Mouse (Mus musculus): ENCODE results near the gene Ccnjl. TPM values are rescaled to one million over a fixed set of nuclear protein-coding genes. Genes with fewer than 3 reads are reported as not detected.

Gene Ccnjl
- polyA plus RNA-seq (2015; fragmentation: Nextera tagmentation; extraction: Ambion mirVana): 6.4 and 8.5 TPM in 2 replicates

DNA sequence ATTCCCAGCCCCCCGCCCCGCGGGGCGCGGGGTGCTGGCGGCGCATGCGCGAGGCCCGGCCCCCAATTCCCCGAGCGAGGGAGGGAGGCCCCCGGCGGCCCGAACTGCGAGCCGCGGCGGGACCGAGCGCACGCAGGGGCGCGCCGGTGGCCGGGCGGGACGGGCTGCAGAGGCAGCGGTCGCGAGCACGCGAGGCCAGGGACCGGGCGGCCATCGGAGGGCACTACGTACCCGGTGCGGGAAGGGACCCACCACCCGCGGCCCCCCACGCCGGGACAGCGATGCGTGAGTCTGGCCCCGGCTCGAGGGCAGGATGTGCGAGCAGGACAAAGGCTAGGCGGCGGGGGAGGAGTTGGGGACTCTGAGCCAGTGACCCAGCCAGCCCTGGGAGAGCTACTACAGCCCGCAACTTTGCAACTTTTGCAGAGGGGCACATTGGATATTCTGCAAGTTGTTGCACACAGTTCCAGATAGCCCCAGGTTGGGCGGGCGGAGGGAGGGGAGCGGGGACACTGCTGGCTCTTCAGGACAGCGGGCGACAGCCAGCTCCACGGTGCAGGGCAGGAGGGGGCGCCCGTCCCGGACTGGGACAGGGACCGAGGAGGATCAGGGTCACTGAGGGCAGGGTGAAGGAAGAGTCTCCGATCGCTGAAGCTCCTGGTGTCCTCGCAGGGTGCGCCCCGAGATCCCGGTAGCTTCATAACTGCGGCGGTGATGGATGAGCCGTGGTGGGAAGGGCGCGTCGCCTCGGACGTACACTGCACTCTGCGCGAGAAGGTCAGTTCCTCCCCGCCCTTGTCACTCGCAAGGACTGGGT lies at the start of gene Ccnjl:
Ccnjl (plus strand) TSS at position 102 of the 817 bp plus-strand sequence.
- DNase-seq (ENCODE audit: low spot score): peak; percentile 85

DNA sequence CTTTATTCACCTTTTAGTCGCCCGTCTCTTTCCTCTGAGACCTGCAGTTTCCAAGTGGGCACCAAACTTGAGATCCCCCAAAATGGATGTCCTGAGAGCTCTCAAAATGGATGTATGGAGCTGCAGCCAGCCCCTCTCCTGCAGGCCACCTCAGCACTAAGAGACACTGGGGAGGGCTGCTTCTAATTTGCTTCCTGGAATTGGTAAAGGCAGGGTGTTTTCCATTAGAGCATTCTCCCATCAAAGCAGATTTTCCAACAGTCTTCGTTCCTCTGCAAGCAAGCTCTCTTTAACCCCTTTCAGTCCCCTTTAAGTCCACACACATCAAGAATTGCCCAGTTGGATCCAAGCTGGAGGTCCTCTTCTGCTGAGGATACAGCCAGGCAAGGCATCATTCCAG lies 49.2 kb upstream of the Ccnjl start:
- no peak for DNase-seq (ENCODE audit: low spot score)

DNA sequence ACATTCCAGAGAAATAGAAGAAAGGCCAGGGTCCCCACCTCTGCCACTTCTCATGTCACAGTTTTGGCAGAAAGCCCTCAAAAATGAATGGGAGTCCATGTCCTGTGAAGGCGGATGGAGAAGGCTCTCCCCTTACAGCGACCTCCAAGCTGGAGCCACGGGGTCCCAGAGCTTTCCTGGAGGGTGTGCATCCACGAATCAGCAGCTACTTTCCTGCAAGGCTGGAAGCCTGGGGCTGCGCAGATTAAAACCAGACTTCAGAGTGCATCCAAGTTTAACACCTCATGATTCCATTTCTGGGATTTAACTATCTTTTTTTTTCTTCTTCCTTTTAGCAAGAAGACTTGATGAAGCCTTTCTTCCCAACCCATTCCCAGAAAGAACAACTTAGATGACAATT lies 48.0 kb upstream of the Ccnjl start:
- DNase-seq (ENCODE audit: low spot score): no peak

DNA sequence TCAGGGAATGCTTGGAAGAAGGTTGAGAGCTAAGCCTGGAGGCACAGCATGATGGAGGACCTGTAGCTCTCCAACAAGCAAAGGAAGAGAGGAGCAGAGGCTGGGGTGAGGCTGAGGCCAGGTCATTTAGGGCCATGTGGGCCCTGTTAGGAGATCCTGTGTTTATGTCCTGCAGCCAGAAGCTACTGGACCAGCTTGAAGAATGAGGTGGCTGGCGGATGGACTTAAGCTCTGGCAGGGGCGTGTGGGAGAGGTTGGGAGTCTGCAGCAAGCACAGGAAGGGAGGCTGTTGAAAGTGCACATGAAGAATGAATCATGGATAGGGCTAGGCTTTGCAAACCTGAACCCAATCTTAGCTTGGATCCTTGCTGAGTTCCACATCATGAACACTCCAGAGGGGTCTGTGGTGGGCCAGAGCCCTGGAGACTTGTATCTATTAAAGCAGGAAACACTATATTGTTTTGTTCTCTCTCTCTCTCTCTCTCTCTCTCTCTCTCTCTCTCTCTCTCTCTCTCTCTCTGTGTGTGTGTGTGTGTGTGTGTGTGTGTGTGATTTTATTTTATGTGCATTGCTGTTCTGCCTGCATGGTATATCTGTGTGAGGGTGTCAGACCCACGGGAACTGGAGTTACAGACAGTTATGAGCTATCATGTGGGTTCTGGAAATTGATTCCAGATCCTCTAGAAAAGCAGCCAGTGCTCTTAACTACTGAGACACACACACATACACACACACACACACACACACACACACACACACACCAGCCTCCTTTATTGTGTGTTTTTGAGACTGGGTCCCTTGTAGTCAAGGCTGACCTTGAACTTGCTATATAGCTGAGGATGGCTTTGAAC lies 46.7 kb upstream of the Ccnjl start:
- DNase-seq (ENCODE audit: low spot score): no peak

DNA sequence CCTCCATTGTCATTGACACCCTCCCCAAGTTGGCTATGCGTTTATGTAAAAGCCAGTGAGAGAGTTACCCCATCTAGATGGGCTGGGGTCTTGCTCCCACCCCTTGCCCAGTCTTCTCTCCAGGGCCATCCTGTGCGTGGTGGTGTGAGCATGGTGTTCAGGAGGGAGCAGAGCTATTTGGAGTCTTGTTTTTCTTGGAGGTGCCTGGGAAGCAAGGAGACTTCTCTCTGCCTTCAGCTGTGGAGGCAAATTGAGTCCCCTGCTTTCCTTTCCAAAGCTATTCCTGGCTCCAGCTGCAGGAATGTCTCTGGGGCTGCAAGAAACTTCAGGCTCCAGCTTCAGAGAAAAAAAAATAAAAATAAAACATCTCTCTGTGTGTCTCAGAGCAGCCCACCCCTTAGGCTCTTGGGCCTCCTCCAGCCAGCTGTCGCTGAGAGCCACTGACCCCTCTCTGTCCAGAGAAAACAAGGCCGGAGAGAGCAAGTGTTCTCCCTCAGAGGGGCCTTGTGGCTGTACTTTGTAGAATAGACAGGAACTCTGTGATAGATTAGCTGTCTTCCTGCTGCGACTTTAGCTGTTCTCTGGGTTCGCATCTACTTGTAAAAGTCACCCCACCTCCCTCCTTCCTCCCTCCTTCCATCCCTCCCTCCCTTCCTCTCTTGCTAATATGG lies 45.3 kb upstream of the Ccnjl start:
- DNase-seq (ENCODE audit: low spot score): no peak

DNA sequence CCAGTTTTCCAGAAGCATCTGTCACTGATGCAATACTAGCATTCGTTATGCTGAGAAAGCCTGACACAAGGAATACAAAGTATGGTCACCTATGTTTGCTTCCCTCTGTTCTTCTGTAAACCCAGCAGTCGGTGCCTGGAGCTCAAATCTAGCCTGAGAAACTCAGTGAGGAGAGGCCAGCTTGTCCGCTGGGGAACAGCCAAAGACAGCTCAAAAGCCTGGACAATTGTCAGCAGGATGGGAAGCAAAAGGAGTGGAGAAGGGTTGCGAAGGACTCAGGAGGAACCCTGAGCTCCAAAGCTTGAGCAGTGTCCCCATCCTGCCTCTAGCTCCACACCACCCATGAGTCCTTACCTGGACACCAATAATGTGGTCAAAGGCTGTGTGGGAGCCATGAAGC lies 44.5 kb upstream of the Ccnjl start:
- no peak for DNase-seq (ENCODE audit: low spot score)

DNA sequence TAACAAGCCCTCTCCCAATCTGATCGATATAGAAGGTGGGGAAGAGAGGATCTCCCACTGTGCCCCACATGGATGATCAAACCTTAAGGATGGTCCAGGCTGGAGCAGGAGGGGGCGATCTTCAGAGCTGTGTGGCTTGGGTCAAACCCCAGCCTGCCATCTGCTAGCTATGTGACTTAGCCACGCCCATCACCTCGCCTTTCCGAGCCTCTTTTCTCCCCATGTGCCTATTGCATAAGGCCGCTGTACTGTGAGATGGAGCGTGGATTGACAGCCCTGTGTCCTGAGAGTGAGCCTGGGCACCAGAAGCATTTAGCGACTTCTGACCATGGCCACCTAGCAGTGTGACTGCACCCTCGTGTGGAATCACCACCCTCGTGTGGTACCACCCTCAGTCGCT lies 43.9 kb upstream of the Ccnjl start:
- no peak for DNase-seq (ENCODE audit: low spot score)

DNA sequence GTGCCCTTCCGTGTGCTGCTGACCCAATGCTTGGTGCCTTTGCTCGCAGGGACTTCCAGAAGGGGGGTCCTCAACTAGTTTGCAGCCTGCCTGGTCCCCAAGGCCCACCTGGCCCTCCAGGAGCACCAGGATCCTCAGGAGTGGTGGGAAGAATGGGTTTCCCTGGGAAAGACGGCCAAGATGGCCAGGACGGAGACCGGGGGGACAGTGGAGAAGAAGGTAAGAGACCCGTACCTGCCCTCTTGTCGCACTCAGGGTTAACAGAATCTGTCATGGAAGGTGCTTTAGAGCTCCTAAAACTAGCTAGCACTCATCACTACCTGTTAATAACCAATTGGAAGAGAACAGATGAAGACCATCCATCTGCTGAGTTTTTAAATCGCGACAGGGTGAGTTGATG lies 42.7 kb upstream of the Ccnjl start:
- no peak for DNase-seq (ENCODE audit: low spot score)

DNA sequence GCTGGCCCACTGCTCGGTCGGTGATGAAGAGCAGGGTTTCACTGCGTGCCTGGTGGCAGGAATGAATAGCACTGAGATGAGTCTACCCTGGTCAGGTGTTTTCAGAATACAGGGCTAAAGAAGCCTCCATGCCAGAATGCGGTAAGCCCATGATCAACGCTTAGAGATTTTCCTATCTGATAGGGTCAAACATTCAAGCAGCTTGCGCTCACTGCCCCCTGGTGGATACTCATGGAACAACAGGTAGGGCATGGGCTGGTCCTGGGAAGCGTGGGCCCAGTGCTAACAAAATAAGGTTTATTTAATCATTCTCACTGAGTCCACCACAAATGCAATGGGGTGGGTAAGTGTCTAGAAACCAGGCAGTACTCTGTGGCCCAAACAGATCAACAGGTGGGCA lies 35.9 kb upstream of the Ccnjl start:
- DNase-seq (ENCODE audit: low spot score): peak; percentile 59

DNA sequence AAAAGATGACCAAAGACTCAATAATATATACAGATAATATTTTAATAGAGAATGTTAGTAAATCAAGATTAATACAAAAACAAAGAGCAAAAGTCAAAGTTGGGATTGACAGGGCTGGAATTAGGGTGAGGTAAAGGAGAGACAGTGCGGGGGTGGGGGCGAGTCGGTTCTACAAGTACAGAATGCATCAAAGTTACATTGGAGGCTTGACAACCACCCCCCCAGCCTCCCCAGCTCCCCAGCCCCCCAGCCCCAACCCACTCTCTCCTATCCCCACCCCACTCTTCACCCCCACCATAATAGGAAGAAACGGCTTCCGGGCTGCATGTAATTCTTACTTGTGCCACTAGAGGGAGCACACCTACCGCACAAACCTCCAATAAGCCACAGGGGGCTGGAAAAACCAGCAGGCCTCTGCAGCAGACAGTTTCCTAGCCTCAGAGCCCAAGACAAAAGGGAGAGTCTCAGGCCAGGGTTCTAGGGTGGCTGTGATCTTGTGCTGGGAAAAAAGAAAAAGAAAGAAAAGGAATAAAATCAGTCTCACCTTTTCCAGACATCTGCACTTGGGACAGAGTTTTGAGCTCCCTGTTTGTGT lies 34.7 kb upstream of the Ccnjl start:
- peak; percentile 81 for DNase-seq (ENCODE audit: low spot score)

DNA sequence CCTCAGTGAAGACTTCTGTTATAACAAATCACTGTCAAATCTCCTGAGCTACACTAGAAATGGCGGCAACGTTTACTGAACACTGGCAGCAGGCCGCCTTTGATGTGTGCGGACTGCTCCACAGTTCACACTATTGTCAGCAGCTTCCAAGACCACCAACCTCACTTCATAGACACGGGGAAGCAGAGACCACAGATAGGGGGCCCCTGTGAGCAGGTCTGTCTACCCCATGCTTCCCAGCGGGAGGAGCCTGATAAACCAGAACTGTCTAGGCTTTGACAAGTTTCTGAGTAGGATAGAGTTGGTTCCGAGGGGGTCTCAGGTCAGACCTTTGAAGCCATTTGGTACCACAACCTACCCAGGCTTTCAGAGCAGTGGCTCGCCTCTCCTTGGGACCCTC lies 33.5 kb upstream of the Ccnjl start:
- no peak for DNase-seq (ENCODE audit: low spot score)

DNA sequence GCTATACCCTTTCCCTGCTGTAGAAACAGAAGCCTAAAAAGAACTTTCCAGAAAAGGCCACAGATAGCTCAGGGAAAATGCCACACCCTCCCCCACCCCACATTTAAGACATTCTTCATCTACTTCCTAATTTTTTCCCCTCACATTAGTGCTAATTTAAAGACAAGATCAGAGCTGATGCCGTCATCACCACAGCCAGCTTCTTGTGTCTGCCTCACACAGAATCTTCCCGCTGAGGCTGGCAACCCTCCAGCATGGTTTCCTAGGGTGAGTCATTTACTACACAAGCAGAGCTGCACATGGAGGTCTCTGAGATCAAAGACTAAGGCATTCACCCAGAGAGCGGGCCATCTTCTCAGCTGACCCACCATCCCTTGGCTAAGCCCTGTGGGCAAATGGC lies 33.1 kb upstream of the Ccnjl start:
- no peak for DNase-seq (ENCODE audit: low spot score)

DNA sequence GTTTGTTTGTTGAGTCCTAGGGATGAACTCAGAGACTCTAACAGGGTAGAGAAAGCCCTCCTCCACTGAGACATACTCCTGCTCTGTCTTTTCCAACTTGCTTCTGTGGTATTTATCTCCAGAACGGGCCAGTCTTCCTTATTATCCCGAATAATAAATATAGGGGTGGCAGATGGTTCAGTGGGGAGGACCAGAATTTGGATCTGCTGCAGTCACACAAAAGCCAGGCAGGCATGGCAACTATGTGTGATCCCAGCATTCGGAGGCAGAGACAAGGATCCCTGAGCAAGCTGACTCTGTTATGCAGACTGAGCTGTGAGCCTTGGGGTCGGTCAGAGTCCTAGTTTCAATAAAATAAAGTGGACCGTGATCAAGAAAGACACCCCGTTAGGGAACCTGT lies 27.3 kb upstream of the Ccnjl start:
- no peak for DNase-seq (ENCODE audit: low spot score)

DNA sequence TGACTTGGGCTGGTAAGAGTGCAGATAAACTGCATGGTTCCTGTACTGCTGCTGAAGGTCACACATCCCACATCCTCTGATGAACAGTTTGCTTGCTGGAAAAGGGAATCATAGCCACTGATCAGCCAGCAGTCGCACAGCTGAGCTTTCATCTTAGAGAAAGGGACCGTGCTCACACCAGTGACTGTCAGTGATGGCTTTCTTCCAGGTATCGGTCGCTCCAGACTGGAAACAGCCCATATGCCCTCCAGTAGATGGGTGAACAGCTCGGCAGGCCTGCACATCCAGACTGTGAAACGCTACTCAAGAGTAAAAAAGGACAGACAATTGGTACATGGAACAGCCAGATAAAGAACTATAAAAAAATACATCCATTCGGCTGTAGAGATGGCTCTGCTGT lies 23.4 kb upstream of the Ccnjl start:
- DNase-seq (ENCODE audit: low spot score): no peak

DNA sequence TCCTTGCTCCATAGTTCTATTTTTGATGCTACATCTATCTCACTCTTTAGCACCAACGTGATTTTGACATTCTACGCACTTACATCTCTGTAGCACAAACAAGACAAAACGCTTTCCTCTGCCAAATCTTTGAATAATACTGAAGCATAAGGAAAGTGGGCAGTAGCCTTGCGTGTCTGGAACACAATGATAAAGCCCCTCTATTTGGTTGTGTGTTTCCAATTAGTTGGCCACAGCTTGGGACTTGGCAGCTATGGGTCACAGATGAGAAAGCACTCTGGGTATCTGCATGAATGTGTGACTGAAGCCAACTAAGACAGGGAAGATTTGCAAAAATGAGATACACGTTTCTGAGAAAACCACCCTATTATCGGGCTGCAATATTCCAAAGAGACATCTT lies 20.6 kb upstream of the Ccnjl start:
- DNase-seq (ENCODE audit: low spot score): no peak

DNA sequence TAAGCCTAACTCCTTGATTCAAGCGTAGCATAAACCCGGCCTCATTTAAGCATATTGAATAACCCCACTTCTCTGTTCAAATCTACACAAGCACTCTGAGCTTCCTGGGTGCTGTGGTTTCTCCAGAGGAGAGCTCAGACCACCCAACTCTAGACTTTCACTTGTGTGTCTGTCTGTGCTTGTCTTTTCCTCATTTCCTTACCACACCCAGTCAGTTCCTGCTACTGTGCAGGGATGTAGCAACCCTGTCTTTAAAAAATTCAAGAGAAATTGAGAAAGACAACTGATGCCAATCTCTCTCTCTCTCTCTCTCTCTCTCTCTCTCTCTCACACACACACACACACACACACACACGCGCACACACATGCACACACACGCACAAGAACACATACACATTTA lies 18.7 kb upstream of the Ccnjl start:
- DNase-seq (ENCODE audit: low spot score): no peak

DNA sequence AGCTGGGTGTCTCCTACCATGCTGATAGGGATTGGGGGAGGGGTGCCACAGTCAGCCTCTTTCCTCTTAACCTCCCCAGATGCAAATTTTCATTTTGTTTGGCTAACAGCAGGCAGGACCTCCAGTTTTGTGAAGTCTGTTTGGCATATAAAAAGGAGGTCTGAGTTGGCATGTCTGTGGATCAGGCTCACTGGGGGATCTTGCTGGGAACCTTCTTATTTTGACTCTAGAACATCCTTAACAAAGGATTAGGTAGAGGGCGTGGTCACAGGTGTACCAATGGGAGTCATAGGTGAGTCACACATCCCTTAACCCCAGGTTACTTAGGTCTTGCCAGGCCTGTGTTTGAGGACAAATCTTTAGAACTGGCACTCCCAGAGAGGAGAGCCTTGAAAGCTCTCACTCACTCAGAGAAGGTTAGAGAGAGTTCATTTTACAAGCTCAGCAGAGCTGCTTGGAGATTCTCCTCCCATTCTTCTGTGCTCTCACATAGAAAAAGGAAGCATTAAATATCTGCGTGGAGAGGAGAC lies 15.9 kb upstream of the Ccnjl start:
- DNase-seq (ENCODE audit: low spot score): no peak

DNA sequence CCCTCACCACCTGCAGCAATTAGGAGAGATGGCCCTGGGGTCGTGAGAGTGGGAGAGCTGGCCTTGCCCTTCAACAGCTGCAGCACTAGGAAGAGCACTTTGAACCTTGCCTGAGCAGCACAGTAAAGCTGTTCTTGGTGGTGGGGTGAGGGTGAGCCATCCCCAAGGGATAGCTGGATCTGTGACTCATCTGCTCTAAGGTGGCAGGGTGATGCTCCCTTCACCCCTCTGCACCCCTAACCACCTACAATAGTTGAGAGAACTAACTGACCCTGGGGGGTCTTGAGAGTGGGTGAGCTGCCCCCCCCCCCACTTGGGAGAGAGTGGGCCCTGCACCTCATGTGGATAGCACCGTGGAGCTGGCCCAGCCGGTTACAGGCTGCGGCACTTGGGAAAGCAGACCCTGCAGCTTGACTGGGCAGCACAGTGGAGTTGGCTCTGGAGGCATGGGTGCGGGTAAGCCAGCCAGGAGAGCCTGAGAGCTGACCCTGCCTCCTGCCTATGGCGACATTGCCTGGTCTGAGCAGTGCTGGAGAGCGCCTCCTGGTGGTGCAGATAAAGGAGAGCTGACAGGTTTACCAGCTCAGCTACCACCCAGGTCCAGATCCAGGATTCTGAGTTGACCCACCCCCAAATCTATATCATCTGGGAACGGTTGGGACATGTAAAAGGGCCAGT lies 12.1 kb upstream of the Ccnjl start:
- DNase-seq (ENCODE audit: low spot score): peak; percentile 33

DNA sequence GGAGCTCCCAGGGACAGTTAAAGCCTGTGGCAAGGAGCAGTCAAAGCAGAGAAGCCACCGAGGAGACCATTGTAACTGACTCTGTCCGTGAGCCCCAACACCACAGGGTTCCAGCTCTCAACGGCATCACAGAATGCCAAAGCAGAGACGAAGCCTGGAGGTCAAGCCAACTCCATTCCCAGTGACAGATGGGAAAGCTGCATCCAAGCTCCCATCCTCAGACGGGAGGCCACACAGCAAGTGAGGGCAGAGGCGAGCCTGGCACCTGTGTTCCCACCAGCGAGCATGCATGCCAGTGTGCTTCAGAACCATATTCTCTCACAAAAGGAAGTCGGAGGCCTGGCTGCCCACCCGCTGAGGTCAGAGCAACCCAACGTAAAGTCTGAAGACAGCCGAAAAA lies 10.9 kb upstream of the Ccnjl start:
- DNase-seq (ENCODE audit: low spot score): no peak

DNA sequence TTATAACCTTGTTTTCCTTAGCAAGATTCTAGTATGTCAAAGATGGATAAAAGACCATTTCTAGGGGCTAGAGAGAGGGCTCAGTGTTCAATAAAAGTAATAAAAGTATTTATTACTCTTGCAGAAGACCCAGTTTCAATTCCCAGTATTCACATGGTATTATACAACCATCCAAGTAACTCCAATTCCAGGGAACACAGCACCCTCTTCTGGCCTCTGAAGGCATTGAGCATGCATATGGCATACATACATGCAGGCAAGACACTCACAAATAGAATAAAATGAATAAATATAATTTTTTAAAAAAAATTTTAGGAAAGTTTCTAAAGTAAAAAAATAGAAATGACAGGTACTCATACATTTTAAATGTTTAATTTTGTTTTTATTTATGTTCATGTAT lies 10.5 kb upstream of the Ccnjl start:
- DNase-seq (ENCODE audit: low spot score): no peak

DNA sequence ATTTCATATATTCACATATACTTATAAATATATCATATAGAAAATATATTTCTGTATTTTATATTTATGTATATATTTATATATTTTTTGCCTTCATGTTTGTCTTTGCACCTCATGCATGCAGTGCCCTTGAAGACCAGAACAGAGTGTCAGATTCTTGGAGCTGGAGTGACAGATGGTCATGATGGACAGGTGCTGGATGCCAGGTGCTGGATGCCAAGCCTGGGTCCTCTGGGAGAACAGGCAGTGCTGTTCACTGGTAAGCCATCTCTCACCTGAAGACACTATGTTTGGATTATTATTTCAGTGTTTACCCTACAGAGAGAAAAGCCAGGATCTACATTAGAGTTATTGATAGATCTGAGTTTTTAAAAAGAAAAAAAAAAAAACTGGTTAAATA lies 9.8 kb upstream of the Ccnjl start:
- no peak for DNase-seq (ENCODE audit: low spot score)

Measured in thymus, postnatal 0 days (tissue).